Mouse (Mus musculus) CH12.LX (cell line): ENCODE data around the gene Chd9.

Source experiments
- CTCF ChIP-seq, 2 experiments: IDR thresholded peaks in 1 of 2; conservative IDR thresholded peaks in 1 of 2; 2 replicates each; pipeline ENCODE4 v1.5.1; 2011 to 2012; ENCODE audit warnings: low read depth in 2 of 2, low read length in 2 of 2, improper control_type of control experiment in 1 of 2, inconsistent platforms in 1 of 2, mild to moderate bottlenecking in 1 of 2, moderate library complexity in 1 of 2
- EP300 ChIP-seq: IDR thresholded peaks from 2 replicates; pipeline ENCODE4 v1.6.1; 2011; ENCODE audit warnings: low read length, improper control_type of control experiment
- JUN ChIP-seq: IDR thresholded peaks from 2 replicates; pipeline ENCODE4 v1.6.1; 2011; ENCODE audit warnings: low read depth, mild to moderate bottlenecking, low read length, improper control_type of control experiment, moderate library complexity; ENCODE audit not compliant: insufficient read depth
- MAZ ChIP-seq: IDR thresholded peaks from 2 replicates; pipeline ENCODE4 v1.6.1; 2012; ENCODE audit warnings: low read depth, mild to moderate bottlenecking, inconsistent platforms, low read length, improper control_type of control experiment, moderate library complexity
- MYC ChIP-seq: IDR thresholded peaks from 2 replicates; pipeline ENCODE4 v1.6.1; 2011; ENCODE audit warnings: low read depth, mild to moderate bottlenecking, improper control_type of control experiment, low read length
- NELFE ChIP-seq: IDR thresholded peaks from 2 replicates; pipeline ENCODE4 v1.6.1; 2011; ENCODE audit warnings: low read depth, low read length, improper control_type of control experiment
- NRF1 ChIP-seq: IDR thresholded peaks from 2 replicates; pipeline ENCODE4 v1.6.1; 2014; ENCODE audit warnings: low read depth, mild to moderate bottlenecking, inconsistent platforms, low read length, improper control_type of control experiment, moderate library complexity
- POLR2A ChIP-seq: IDR thresholded peaks from 2 replicates; pipeline ENCODE4 v1.6.1; 2011; ENCODE audit warnings: low read depth, mild to moderate bottlenecking, improper control_type of control experiment, low read length
- POLR2AphosphoS2 ChIP-seq: IDR thresholded peaks from 2 replicates; pipeline ENCODE4 v1.6.1; 2011; ENCODE audit warnings: low read depth, low read length, improper control_type of control experiment
- RCOR1 ChIP-seq: conservative IDR thresholded peaks from 2 replicates; pipeline ENCODE4 v1.6.1; 2012; ENCODE audit warnings: low read depth, mild to moderate bottlenecking, inconsistent platforms, low read length, improper control_type of control experiment
- USF1 ChIP-seq: IDR thresholded peaks from 2 replicates; pipeline ENCODE4 v1.6.1; 2014; ENCODE audit warnings: low read depth, mild to moderate bottlenecking, inconsistent platforms, low read length, improper control_type of control experiment
- USF2 ChIP-seq: conservative IDR thresholded peaks from 2 replicates; pipeline ENCODE4 v1.6.1; 2011; ENCODE audit warnings: low read depth, low read length, improper control_type of control experiment
- ZC3H11A ChIP-seq: IDR thresholded peaks from 2 replicates; pipeline ENCODE4 v1.6.1; 2012; ENCODE audit warnings: low read depth, mild to moderate bottlenecking, inconsistent platforms, low read length, improper control_type of control experiment
- ZMIZ1 ChIP-seq: IDR thresholded peaks from 2 replicates; pipeline ENCODE4 v1.6.1; 2012; ENCODE audit warnings: low read depth, mild to moderate bottlenecking, inconsistent platforms, low read length, improper control_type of control experiment

GRCm38 (mm10) chr8:90830980-90831379 is 2.8 kb downstream of the Chd9 start:
- peak; percentile 84 for TF ChIP-seq USF1
- no peak for TF ChIP-seq JUN
- no peak for TF ChIP-seq NRF1
- no peak; the same call in 1 of the 2 replicates for TF ChIP-seq POLR2A
- no peak for TF ChIP-seq CTCF (conservative IDR thresholded peaks at IDR 0.05 in 1 of 2, IDR thresholded peaks at IDR 0.05 in 1 of 2; ENCODE audit: low read depth in 2 of 2, low read length in 2 of 2)
- peak; percentile 62 for TF ChIP-seq USF2
- TF ChIP-seq MYC, result peak; percentile 86; the same call in 1 of the 2 replicates
- no peak for TF ChIP-seq EP300
- peak; percentile 44; the same call in 1 of the 2 replicates for TF ChIP-seq ZMIZ1
- TF ChIP-seq MAZ, result no peak
- no peak for TF ChIP-seq POLR2AphosphoS2
- TF ChIP-seq NELFE, result peak; percentile 38; the same call in 1 of the 2 replicates
- TF ChIP-seq ZC3H11A, result no peak
- TF ChIP-seq RCOR1, result peak; percentile 61; the same call in 1 of the 2 replicates
